Mouse (Mus musculus) forebrain, postnatal 0 days (tissue): ENCODE data around the gene Rnf220. TPM values are rescaled to one million over a fixed set of nuclear protein-coding genes. Genes with fewer than 3 reads are reported as not detected.

ENCODE experiments used
- ATAC-seq: fragments of 200-750 bp; cut with Nextera tagmentation; 2 replicates; pipeline ENCODE4 v1.8.0; 2017; ENCODE audit warnings: mild to moderate bottlenecking, moderate library complexity
- DNase-seq: peaks from one replicate; pipeline ENCODE4 v3.0.0-alpha.2; 2015
- H3K27ac ChIP-seq: fragments of 300-500 bp; sonication (generic); 2 replicates; pipeline ENCODE4 v1.5.1; 2014; ENCODE audit warnings: low read depth, mild to moderate bottlenecking, antibody characterized with exemption, low read length, moderate library complexity, mixed read lengths
- H3K27me3 ChIP-seq: fragments of 300-500 bp; sonication (generic); 2 replicates; pipeline ENCODE4 v1.6.1; 2014; ENCODE audit warnings: mild to moderate bottlenecking, low read length, mixed read lengths; ENCODE audit not compliant: insufficient read depth
- H3K36me3 ChIP-seq: fragments of 300-500 bp; sonication (generic); 2 replicates; pipeline ENCODE4 v1.6.1; 2014; ENCODE audit warnings: mild to moderate bottlenecking, moderate library complexity; ENCODE audit not compliant: insufficient read depth
- H3K4me1 ChIP-seq: fragments of 300-500 bp; sonication (generic); 2 replicates; pipeline ENCODE4 v1.6.1; 2014; ENCODE audit warnings: antibody characterized with exemption; ENCODE audit not compliant: insufficient read depth
- H3K4me2 ChIP-seq: fragments of 300-500 bp; sonication (generic); 2 replicates; pipeline ENCODE4 v1.6.1; 2014; ENCODE audit warnings: low read depth, mild to moderate bottlenecking, moderate library complexity
- H3K4me3 ChIP-seq: fragments of 300-500 bp; sonication (generic); 2 replicates; pipeline ENCODE4 v1.5.1; 2014; ENCODE audit warnings: low read depth, low read length, mixed read lengths
- H3K9ac ChIP-seq: fragments of 300-500 bp; sonication (generic); 2 replicates; pipeline ENCODE4 v1.6.1; 2014; ENCODE audit warnings: mild to moderate bottlenecking
- H3K9me3 ChIP-seq: fragments of 300-500 bp; sonication (generic); 2 replicates; pipeline ENCODE4 v1.6.1; 2016; ENCODE audit warnings: low read length
- CTCF ChIP-seq: sonication (generic); IDR thresholded peaks from 2 replicates; pipeline ENCODE4 v1.5.1; 2016; ENCODE audit warnings: antibody characterized with exemption, control low read depth, low read depth
- WGBS: fragments of 180-500 bp; shearing (Covaris S2); extraction: QIAGEN DNeasy Blood & Tissue Kit; methylation state at CpG from one replicate; pipeline ENCODE4 v1.1.7; 2014; 5-methylcytosine and 5-hydroxymethylcytosine counted together
- polyA plus RNA-seq: library from polyadenylated mRNA; unstranded; fragments of >200 nt; fragmentation: Nextera tagmentation; extraction: Ambion mirVana; gene quantifications from 2 replicates; pipeline ENCODE4 v1.2.1, GENCODE M21; 2015
- total RNA-seq: library from RNA; depleted of rRNA; stranded (reverse); fragments of >200 nt; gene quantifications from 2 replicates; pipeline ENCODE4 v1.2.3, GENCODE M21; 2014

Gene Rnf220
- total and polyA plus RNA-seq, 2 experiments from 2014 or later: 140 to 185 TPM

GRCm38 (mm10) chr4:117438919-117439318, 57.9 kb downstream of the Rnf220 start:
- Histone ChIP-seq H3K4me1 (no peaks in the 10 kb centered on the region), H3K36me3 (no peaks in the 10 kb centered on the region; the same call in 1 of the 2 replicates), H3K27me3 (no peaks in the 10 kb centered on the region; the same call in 1 of the 2 replicates), H3K9ac (no peak overlapping the region), H3K9me3 (no peaks in the 10 kb centered on the region), H3K4me2 (no peak overlapping the region), H3K4me3 (no peak overlapping the region), H3K27ac (no peak overlapping the region)
- ATAC-seq (no peak), DNase-seq (no peak)
- WGBS: 75% methylated on average over 3 of the region's 3 CpGs
- TF ChIP-seq CTCF: no peak

- Histone ChIP-seq H3K27ac (no peak overlapping the region), H3K9me3 (no peaks in the 10 kb centered on the region), H3K9ac (no peak overlapping the region), H3K4me3 (no peak overlapping the region), H3K27me3 (no peaks in the 10 kb centered on the region; the same call in 1 of the 2 replicates), H3K4me1 (no peaks in the 10 kb centered on the region), H3K36me3 (no peaks in the 10 kb centered on the region; the same call in 1 of the 2 replicates), H3K4me2 (no peak overlapping the region)
- 84% methylated on average over 14 of the region's 14 CpGs for WGBS
- no peak for TF ChIP-seq CTCF
- ATAC-seq (no peak), DNase-seq (no peak)
These were observed 58.8 kb downstream of the Rnf220 start for GRCm38 (mm10) chr4:117438064-117438463.

- Histone ChIP-seq H3K36me3 (no peaks in the 10 kb centered on the region; the same call in 1 of the 2 replicates), H3K9me3 (no peaks in the 10 kb centered on the region), H3K4me3 (no peak overlapping the region), H3K27me3 (no peaks in the 10 kb centered on the region; the same call in 1 of the 2 replicates), H3K9ac (no peak overlapping the region), H3K27ac (no peak overlapping the region), H3K4me2 (no peak overlapping the region), H3K4me1 (no peaks in the 10 kb centered on the region)
- no peak for TF ChIP-seq CTCF
- 33% methylated on average over 14 of the region's 14 CpGs for WGBS
- no peak for ATAC-seq
- no peak for DNase-seq
These were observed 59.7 kb downstream of the Rnf220 start for GRCm38 (mm10) chr4:117436995-117437660.

- ATAC-seq (peak; percentile 29), DNase-seq (no peak)
- H3K27me3 ChIP-seq: no peaks in the 10 kb centered on the region; the same call in 1 of the 2 replicates
- H3K36me3 ChIP-seq: no peaks in the 10 kb centered on the region; the same call in 1 of the 2 replicates
- 43% methylated on average over 8 of the region's 8 CpGs for WGBS
- no peak for TF ChIP-seq CTCF
- no peak overlapping the region for H3K27ac ChIP-seq
- H3K4me1 ChIP-seq: no peaks in the 10 kb centered on the region
- H3K9me3 ChIP-seq: no peaks in the 10 kb centered on the region
- no peak overlapping the region for H3K4me3 ChIP-seq
- no peak overlapping the region for H3K4me2 ChIP-seq
- H3K9ac ChIP-seq: no peak overlapping the region
These were observed 62.5 kb downstream of the Rnf220 start for GRCm38 (mm10) chr4:117434336-117434735.

- no peak for TF ChIP-seq CTCF
- 69% methylated on average over 9 of the region's 9 CpGs for WGBS
- Histone ChIP-seq H3K9me3 (no peaks in the 10 kb centered on the region), H3K4me1 (no peaks in the 10 kb centered on the region), H3K4me2 (no peak overlapping the region), H3K36me3 (no peaks in the 10 kb centered on the region), H3K4me3 (no peak overlapping the region), H3K27me3 (no peaks in the 10 kb centered on the region), H3K27ac (no peak overlapping the region), H3K9ac (no peak overlapping the region)
- ATAC-seq: no peak
- DNase-seq: no peak
These were observed 67.2 kb downstream of the Rnf220 start for GRCm38 (mm10) chr4:117429604-117430003.

GRCm38 (mm10) chr4:117427540-117427939, 69.3 kb downstream of the Rnf220 start:
- H3K4me3 ChIP-seq: no peak overlapping the region
- no peak overlapping the region for H3K4me2 ChIP-seq
- H3K9me3 ChIP-seq: no peaks in the 10 kb centered on the region
- H3K9ac ChIP-seq: no peak overlapping the region
- WGBS: 41% methylated on average over 12 of the region's 12 CpGs
- no peaks in the 10 kb centered on the region for H3K4me1 ChIP-seq
- DNase-seq (no peak), ATAC-seq (peak; percentile 20; the same call in 1 of the 2 replicates)
- H3K36me3 ChIP-seq: no peaks in the 10 kb centered on the region
- TF ChIP-seq CTCF: no peak
- no peaks in the 10 kb centered on the region for H3K27me3 ChIP-seq
- H3K27ac ChIP-seq: no peak overlapping the region

GRCm38 (mm10) chr4:117421077-117421476, 75.8 kb downstream of the Rnf220 start:
- Histone ChIP-seq H3K27ac (no peak overlapping the region), H3K36me3 (no peaks in the 10 kb centered on the region), H3K9me3 (no peaks in the 10 kb centered on the region), H3K4me2 (no peak overlapping the region), H3K4me1 (no peaks in the 10 kb centered on the region), H3K27me3 (no peaks in the 10 kb centered on the region), H3K4me3 (no peak overlapping the region), H3K9ac (no peak overlapping the region)
- 46% methylated on average over 7 of the region's 7 CpGs for WGBS
- ATAC-seq: no peak
- TF ChIP-seq CTCF: no peak
- DNase-seq: no peak
